Mouse (Mus musculus) hindbrain, postnatal 0 days (tissue): ENCODE measurements around the gene Lgr4. TPM values are rescaled to one million over a fixed set of nuclear protein-coding genes. Genes with fewer than 3 reads are reported as not detected.

Experiments used
- ATAC-seq: fragments of 200-750 bp; cut with Nextera tagmentation; 2 replicates; pipeline ENCODE4 v1.8.0; 2017; ENCODE audit warnings: mild to moderate bottlenecking, moderate TSS enrichment, moderate library complexity
- DNase-seq: peaks from one replicate; pipeline ENCODE4 v3.0.0-alpha.2; 2015; ENCODE audit warnings: low spot score
- H3K27ac ChIP-seq: fragments of 300-500 bp; sonication (generic); 2 replicates; pipeline ENCODE4 v1.5.1; 2014; ENCODE audit warnings: mild to moderate bottlenecking
- H3K27me3 ChIP-seq: fragments of 300-500 bp; sonication (generic); 2 replicates; pipeline ENCODE4 v1.6.1; 2014; ENCODE audit warnings: low read length, mixed read lengths; ENCODE audit not compliant: insufficient read depth
- H3K36me3 ChIP-seq: fragments of 300-500 bp; sonication (generic); 2 replicates; pipeline ENCODE4 v1.6.1; 2014; ENCODE audit warnings: low read length, mixed read lengths; ENCODE audit not compliant: insufficient read depth
- H3K4me1 ChIP-seq: fragments of 300-500 bp; sonication (generic); 2 replicates; pipeline ENCODE4 v1.6.1; 2014; ENCODE audit warnings: antibody characterized with exemption, low read length, mixed read lengths; ENCODE audit not compliant: insufficient read depth
- H3K4me2 ChIP-seq: fragments of 300-500 bp; sonication (generic); 2 replicates; pipeline ENCODE4 v1.6.1; 2014; ENCODE audit warnings: low read depth, mild to moderate bottlenecking, low read length, moderate library complexity, mixed read lengths
- H3K4me3 ChIP-seq: fragments of 300-500 bp; sonication (generic); 2 replicates; pipeline ENCODE4 v1.5.1; 2014; ENCODE audit warnings: low read length
- H3K9ac ChIP-seq: fragments of 300-500 bp; sonication (generic); replicated peaks from 2 replicates; pipeline ENCODE4 v1.6.1; 2014; ENCODE audit warnings: mild to moderate bottlenecking, low read length, moderate library complexity, mixed read lengths
- H3K9me3 ChIP-seq: fragments of 300-500 bp; sonication (generic); 2 replicates; pipeline ENCODE4 v1.6.1; 2016; ENCODE audit warnings: low read length, mixed read lengths
- CTCF ChIP-seq: IDR thresholded peaks from 2 replicates; pipeline ENCODE4 v1.5.1; 2016; ENCODE audit warnings: antibody characterized with exemption, control low read depth, low read depth
- WGBS: fragments of 180-500 bp; shearing (Covaris S2); extraction: QIAGEN DNeasy Blood & Tissue Kit; methylation state at CpG from one replicate; pipeline ENCODE4 v1.1.7; 2014; 5-methylcytosine and 5-hydroxymethylcytosine counted together
- polyA plus RNA-seq: library from polyadenylated mRNA; unstranded; fragments of >200 nt; fragmentation: Nextera tagmentation; extraction: Ambion mirVana; gene quantifications from 2 replicates; pipeline ENCODE4 v1.2.1, GENCODE M21; 2015
- total RNA-seq: library from RNA; depleted of rRNA; stranded (reverse); fragments of >200 nt; gene quantifications from 2 replicates; pipeline ENCODE4 v1.2.3, GENCODE M21; 2014

Gene Lgr4
- total and polyA plus RNA-seq, 2 experiments from 2014 or later = 9.0 to 27.9 TPM

GRCm38 (mm10) chr2:109985560-109985959, 68.1 kb downstream of the Lgr4 start:
- Histone ChIP-seq H3K36me3 (no peaks in the 10 kb centered on the region), H3K9me3 (no peaks in the 10 kb centered on the region), H3K27ac (no peak overlapping the region), H3K27me3 (no peaks in the 10 kb centered on the region), H3K4me2 (no peak overlapping the region), H3K9ac (no peak overlapping the region), H3K4me1 (no peaks in the 10 kb centered on the region), H3K4me3 (no peak overlapping the region)
- no peak for DNase-seq
- WGBS = 54% methylated on average over 9 of the region's 9 CpGs
- no peak for TF ChIP-seq CTCF
- ATAC-seq = no peak

GRCm38 (mm10) chr2:109986036-109986785, 68.8 kb downstream of the Lgr4 start:
- ATAC-seq (no peak), DNase-seq (no peak)
- Histone ChIP-seq H3K27ac (no peak overlapping the region), H3K36me3 (no peaks in the 10 kb centered on the region), H3K9ac (no peak overlapping the region), H3K4me2 (no peak overlapping the region), H3K27me3 (no peaks in the 10 kb centered on the region), H3K4me1 (no peaks in the 10 kb centered on the region), H3K9me3 (no peaks in the 10 kb centered on the region), H3K4me3 (no peak overlapping the region)
- no peak for TF ChIP-seq CTCF
- WGBS = 81% methylated on average over 11 of the region's 11 CpGs

DNA sequence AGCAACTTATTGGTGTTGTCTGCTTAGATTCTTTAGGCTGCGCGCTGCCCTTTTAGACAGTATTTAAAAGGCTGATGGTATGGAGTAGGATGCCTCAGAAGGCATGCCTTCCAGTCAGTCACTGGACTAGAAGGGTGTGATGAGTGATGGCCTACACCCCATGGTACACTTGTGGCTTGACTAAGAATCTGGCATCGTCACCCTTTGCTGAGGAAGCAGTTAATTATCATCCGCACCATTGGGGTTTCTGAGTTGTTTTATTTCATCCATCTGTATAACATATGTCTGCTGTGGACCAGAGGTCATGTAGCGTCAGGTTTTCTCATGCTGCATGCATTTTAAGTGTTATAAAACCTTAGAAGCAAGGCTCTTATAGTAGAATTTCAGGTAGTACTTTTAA, 70.5 kb downstream of the Lgr4 start:
- Histone ChIP-seq H3K4me3 (no peak overlapping the region), H3K27me3 (no peaks in the 10 kb centered on the region), H3K27ac (no peak overlapping the region), H3K9ac (no peak overlapping the region), H3K4me1 (no peaks in the 10 kb centered on the region), H3K36me3 (no peaks in the 10 kb centered on the region), H3K9me3 (no peaks in the 10 kb centered on the region), H3K4me2 (no peak overlapping the region)
- DNase-seq = no peak
- WGBS = 71% methylated on average over 5 of the region's 5 CpGs
- no peak for TF ChIP-seq CTCF
- ATAC-seq = no peak

DNA sequence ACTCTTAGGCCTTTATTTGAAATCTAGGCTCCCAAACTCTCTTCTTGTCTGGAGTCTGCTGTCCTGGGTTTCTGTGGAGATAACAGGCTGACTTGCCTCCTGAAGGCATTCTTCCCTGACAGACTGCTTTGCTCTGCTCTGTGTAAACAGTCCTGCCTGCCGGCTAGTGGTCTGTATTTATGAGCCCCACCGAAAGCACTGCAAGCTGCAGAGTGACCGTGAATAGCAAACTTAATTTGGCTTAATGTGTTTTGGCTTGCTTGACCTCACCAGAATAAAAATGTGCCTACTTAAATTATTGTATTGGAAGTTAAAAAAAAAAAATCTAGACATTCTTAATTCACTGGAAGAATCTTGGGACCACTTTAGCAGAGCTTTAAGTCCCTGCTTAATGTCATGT, 71.7 kb downstream of the Lgr4 start:
- 0 out of 2 replicates have a peak, but pooled peaks have one; percentile 24 for ATAC-seq
- no peak for TF ChIP-seq CTCF
- DNase-seq = peak; percentile 21
- H3K27me3 ChIP-seq = no peaks in the 10 kb centered on the region
- no peaks in the 10 kb centered on the region for H3K36me3 ChIP-seq
- no peaks in the 10 kb centered on the region for H3K9me3 ChIP-seq
- H3K27ac ChIP-seq = peak overlapping the region; percentile 45; the same call in 1 of the 2 replicates
- H3K4me2 ChIP-seq = no peak overlapping the region
- H3K4me1 ChIP-seq = no peaks in the 10 kb centered on the region
- H3K9ac ChIP-seq = no peak overlapping the region
- 14% methylated on average over 3 of the region's 3 CpGs for WGBS
- H3K4me3 ChIP-seq = no peak overlapping the region

- no peak overlapping the region for H3K9ac ChIP-seq
- no peak overlapping the region for H3K27ac ChIP-seq
- 53% methylated on average over 8 of the region's 8 CpGs for WGBS
- H3K9me3 ChIP-seq = no peaks in the 10 kb centered on the region
- no peaks in the 10 kb centered on the region for H3K4me1 ChIP-seq
- ATAC-seq = no peak
- no peak overlapping the region for H3K4me2 ChIP-seq
- DNase-seq = no peak
- H3K36me3 ChIP-seq = no peaks in the 10 kb centered on the region
- H3K27me3 ChIP-seq = no peaks in the 10 kb centered on the region
- no peak for TF ChIP-seq CTCF
- no peak overlapping the region for H3K4me3 ChIP-seq
These were observed 72.4 kb downstream of the Lgr4 start for GRCm38 (mm10) chr2:109989679-109990473.

- no peak for TF ChIP-seq CTCF
- Histone ChIP-seq H3K4me2 (no peak overlapping the region), H3K4me3 (no peak overlapping the region), H3K27ac (no peak overlapping the region), H3K4me1 (no peaks in the 10 kb centered on the region), H3K9ac (no peak overlapping the region), H3K36me3 (no peaks in the 10 kb centered on the region), H3K27me3 (no peaks in the 10 kb centered on the region), H3K9me3 (no peaks in the 10 kb centered on the region)
- 90% methylated on average over 1 of the region's 1 CpGs for WGBS
- ATAC-seq (no peak), DNase-seq (no peak)
These were observed 74.3 kb downstream of the Lgr4 start for GRCm38 (mm10) chr2:109991754-109992153.
